Comparison of ENCODE assay signal across 30 mouse cellular contexts in the genomic region with DNA sequence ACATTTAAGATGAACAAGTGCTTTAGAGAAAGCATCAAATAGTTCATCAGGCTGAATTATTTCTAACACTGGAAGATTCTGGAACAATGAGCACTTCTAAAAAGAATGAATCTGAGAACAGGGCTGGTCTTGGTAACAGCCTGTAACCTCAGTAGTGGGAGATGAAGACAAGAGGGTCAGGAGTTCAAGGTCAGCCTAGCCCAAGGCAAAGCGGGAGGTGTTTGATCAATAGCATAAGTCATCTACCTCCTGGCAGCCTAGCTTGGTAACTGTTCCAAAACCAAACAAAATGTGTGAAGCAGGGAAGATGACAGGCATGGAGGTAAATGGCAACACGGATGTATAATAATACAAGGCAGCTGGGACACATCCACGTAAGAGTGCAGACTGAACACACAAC. TPM values are rescaled to one million over a fixed set of nuclear protein-coding genes. Genes with fewer than 3 reads are reported as not detected.
DNase-seq lines count a peak whose midpoint lies in the region; ATAC-seq lines count a peak whose summit lies in the region.
"Had no signal": no experiment of that assay in that cellular context is flagged by ENCODE, and none has a peak within 500 bp of the region (broad histone marks: within the 10 kb centered on the region; RNA-seq: fewer than 3 reads in every experiment).

No protein-coding gene starts in this region.

- H3K4me3 ChIP-seq in liver, embryonic 12.5 days, result no peak overlapping the region
- no peak overlapping the region for H3K4me3 ChIP-seq in liver, embryonic 11.5 days (ENCODE audit: low read depth, low read length)
- H3K4me3 ChIP-seq in kidney, embryonic 14.5 days (ENCODE audit: low read length), result no peak overlapping the region
- H3K4me3 ChIP-seq: embryonic facial prominence, embryonic 12.5 days; embryonic facial prominence, embryonic 15.5 days; gastrocnemius, adult 2 months; hindbrain, embryonic 12.5 days; hindbrain, embryonic 15.5 days had no signal

- H3K4me2 ChIP-seq in liver, embryonic 12.5 days, result no peak overlapping the region
- H3K4me2 ChIP-seq in liver, embryonic 11.5 days, result no peak overlapping the region
- no peak overlapping the region for H3K4me2 ChIP-seq in kidney, embryonic 14.5 days (replicated peaks; ENCODE audit: low read depth, low read length)
- H3K4me2 ChIP-seq: embryonic facial prominence, embryonic 12.5 days; embryonic facial prominence, embryonic 15.5 days; heart, embryonic 11.5 days; hindbrain, embryonic 12.5 days; hindbrain, embryonic 15.5 days had no signal

- 0 out of 2 replicates have a peak overlapping the region, but pooled peaks have one; percentile 87 for H3K27ac ChIP-seq in liver, embryonic 12.5 days
- H3K27ac ChIP-seq in liver, embryonic 11.5 days (ENCODE audit: low read depth, low read length), result no peak overlapping the region
- no peak overlapping the region for H3K27ac ChIP-seq in kidney, embryonic 14.5 days (ENCODE audit: low read depth, low read length)
- H3K27ac ChIP-seq: embryonic facial prominence, embryonic 12.5 days; embryonic facial prominence, embryonic 15.5 days; gastrocnemius, adult 2 months; hindbrain, embryonic 12.5 days; hindbrain, embryonic 15.5 days had no signal

- H3K4me1 ChIP-seq in liver, embryonic 12.5 days, result peaks cover 63% of the 10 kb centered on the region
- H3K4me1 ChIP-seq in liver, embryonic 11.5 days (replicated peaks; ENCODE audit: control insufficient read depth, insufficient read depth, low read length), result peaks cover 33% of the 10 kb centered on the region
- peaks cover 21% of the 10 kb centered on the region for H3K4me1 ChIP-seq in kidney, embryonic 14.5 days (ENCODE audit: control insufficient read depth, insufficient read depth, low read length)

- H3K27me3 ChIP-seq in liver, embryonic 12.5 days (replicated peaks), result no peaks in the 10 kb centered on the region
- no peaks in the 10 kb centered on the region for H3K27me3 ChIP-seq in liver, embryonic 11.5 days (replicated peaks; ENCODE audit: control insufficient read depth, insufficient read depth, low read length)
- no peaks in the 10 kb centered on the region for H3K27me3 ChIP-seq in kidney, embryonic 14.5 days (ENCODE audit: control insufficient read depth, insufficient read depth, low read length)
- H3K27me3 ChIP-seq: embryonic facial prominence, embryonic 12.5 days; embryonic facial prominence, embryonic 15.5 days; hindbrain, embryonic 12.5 days; hindbrain, embryonic 15.5 days had no signal

- H3K9ac ChIP-seq in liver, embryonic 12.5 days, result 0 out of 2 replicates have a peak overlapping the region, but pooled peaks have one; percentile 14
- H3K9ac ChIP-seq in liver, embryonic 11.5 days (ENCODE audit: low read depth, low read length), result no peak overlapping the region
- no peak overlapping the region for H3K9ac ChIP-seq in kidney, embryonic 14.5 days (ENCODE audit: low read depth, low read length)
- H3K9ac ChIP-seq: embryonic facial prominence, embryonic 12.5 days; embryonic facial prominence, embryonic 15.5 days; forebrain, postnatal 0 days; hindbrain, embryonic 12.5 days; hindbrain, embryonic 15.5 days had no signal

- 90% methylated on average over 3 of the region's 3 CpGs for WGBS in liver, embryonic 12.5 days (ENCODE audit: insufficient replicate concordance)
- WGBS in liver, embryonic 11.5 days, result 85% methylated on average over 3 of the region's 3 CpGs
- WGBS in kidney, embryonic 14.5 days, result 72% methylated on average over 3 of the region's 3 CpGs

- peaks cover 28% of the 10 kb centered on the region for H3K36me3 ChIP-seq in liver, embryonic 12.5 days
- H3K36me3 ChIP-seq in liver, embryonic 11.5 days (ENCODE audit: control insufficient read depth, insufficient read depth, low read length), result no peaks in the 10 kb centered on the region
- no peaks in the 10 kb centered on the region for H3K36me3 ChIP-seq in kidney, embryonic 14.5 days (ENCODE audit: control insufficient read depth, insufficient read depth, low read length)
- H3K36me3 ChIP-seq: embryonic facial prominence, embryonic 12.5 days; embryonic facial prominence, embryonic 15.5 days; hindbrain, embryonic 12.5 days; hindbrain, embryonic 15.5 days had no signal

- ATAC-seq in liver, embryonic 12.5 days, result no peak
- ATAC-seq in liver, embryonic 11.5 days (replicated peaks; ENCODE audit: low FRiP score), result no peak
- ATAC-seq in kidney, embryonic 14.5 days (ENCODE audit: low FRiP score, low TSS enrichment), result no peak
- ATAC-seq: forebrain, embryonic 14.5 days; forebrain, postnatal 0 days had no signal

- no peaks in the 10 kb centered on the region for H3K9me3 ChIP-seq in liver, embryonic 12.5 days (replicated peaks)
- no peaks in the 10 kb centered on the region for H3K9me3 ChIP-seq in liver, embryonic 11.5 days (ENCODE audit: control insufficient read depth, low read length)
- no peaks in the 10 kb centered on the region for H3K9me3 ChIP-seq in kidney, embryonic 14.5 days (ENCODE audit: control insufficient read depth, low read length)
- H3K9me3 ChIP-seq: embryonic facial prominence, embryonic 12.5 days; embryonic facial prominence, embryonic 15.5 days; hindbrain, embryonic 12.5 days; hindbrain, embryonic 15.5 days had no signal

- peak; percentile 19 to 57 for DNase-seq in adrenal gland, adult (ENCODE audit: inconsistent age in 2 of 2, low spot score in 1 of 2)
- DNase-seq in adrenal gland, adult 18-20 months (ENCODE audit: low spot score in 2 of 2), result no peak
- no peak for DNase-seq in liver, embryonic 11.5 days (ENCODE audit: low spot score)
- DNase-seq in R1 (ENCODE audit: low read depth, low spot score), result peak; percentile 81
- DNase-seq: adrenal gland, adult 8-10 months; cerebellum, adult 11 months; cerebellum, adult 2 months; cerebellum, adult 9-11 months; cerebellum, postnatal 25 days; forebrain, postnatal 0 days; gastrocnemius, adult 2 months; gastrocnemius, postnatal 14 days; heart, adult 11 months had no signal

RNA-seq across cellular contexts. Expression of a gene that starts 10.9 kb away (rescaled TPM):
- 10 to 100 TPM; 46.2 to 61.5 TPM for total RNA-seq in adrenal gland, adult 18-20 months (2021)
- polyA plus RNA-seq in liver, embryonic 12.5 days (2016; fragmentation: Nextera tagmentation; extraction: Ambion mirVana), result 56.5 and 58.5 TPM in 2 replicates
- polyA plus RNA-seq in liver, embryonic 11.5 days (2014; fragmentation: Nextera tagmentation; extraction: Ambion mirVana), result 42.3 and 48.3 TPM in 2 replicates
- polyA plus RNA-seq in kidney, embryonic 14.5 days (2014; fragmentation: Nextera tagmentation; extraction: Ambion mirVana), result 65.6 and 74.6 TPM in 2 replicates

RNA-seq across cellular contexts. Expression of a gene that starts 34.1 kb away (rescaled TPM):
- total RNA-seq in adrenal gland, adult 18-20 months (2021), result not detected
- 0.39 and 0.45 TPM in 2 replicates for polyA plus RNA-seq in liver, embryonic 12.5 days (2016; fragmentation: Nextera tagmentation; extraction: Ambion mirVana)
- polyA plus RNA-seq in liver, embryonic 11.5 days (2014; fragmentation: Nextera tagmentation; extraction: Ambion mirVana), result 0.14 and 0.22 TPM in 2 replicates
- 0.64 and 0.95 TPM in 2 replicates for polyA plus RNA-seq in kidney, embryonic 14.5 days (2014; fragmentation: Nextera tagmentation; extraction: Ambion mirVana)
- total RNA-seq: adrenal gland, adult 8-10 months; adrenal gland, postnatal 4 days; common myeloid progenitor, adult 5-6 weeks; forebrain, postnatal 0 days; gastrocnemius, adult 2 months; gastrocnemius, postnatal 14 days; gastrocnemius, postnatal 4 days; heart, adult 8-10 months; heart, postnatal 25 days; hematopoietic stem cell, adult 5-6 weeks; MEL had no signal
- polyA plus RNA-seq: cerebellum, adult 2 months; forebrain, postnatal 0 days; frontal cortex, adult 2 months; heart, postnatal 0 days had no signal

RNA-seq across cellular contexts. Expression of a gene that starts 36.3 kb away (rescaled TPM):
- 10 to 100 TPM; 57.0 to 65.2 TPM for total RNA-seq in adrenal gland, adult 18-20 months (2021)
- polyA plus RNA-seq in liver, embryonic 12.5 days (2016; fragmentation: Nextera tagmentation; extraction: Ambion mirVana), result 58.8 and 59.6 TPM in 2 replicates
- polyA plus RNA-seq in liver, embryonic 11.5 days (2014; fragmentation: Nextera tagmentation; extraction: Ambion mirVana), result 102 and 105 TPM in 2 replicates
- polyA plus RNA-seq in kidney, embryonic 14.5 days (2014; fragmentation: Nextera tagmentation; extraction: Ambion mirVana), result 85.7 and 92.5 TPM in 2 replicates

Comparison
In these comparisons a context has a peak if more than half of its experiments do, and no peak if none do; other contexts are left out.
1. DNase-seq: peak in adrenal gland, adult (2 of 2) and R1 (single experiment); none in adrenal gland, adult 18-20 months (0 of 2) and liver, embryonic 11.5 days (single experiment).